Mouse (Mus musculus) limb, embryonic 14.5 days (tissue): ENCODE data around the gene Glod5. TPM values are rescaled to one million over a fixed set of nuclear protein-coding genes. Genes with fewer than 3 reads are reported as not detected.

Experiments used
- ATAC-seq: fragments of 200-750 bp; cut with Nextera tagmentation; 2 replicates; pipeline ENCODE4 v1.8.0; 2017; ENCODE audit warnings: low read depth, moderate number of reproducible peaks, moderate TSS enrichment; ENCODE audit not compliant: low FRiP score
- DNase-seq: peaks from one replicate; pipeline ENCODE4 v3.0.0-alpha.2; 2015; ENCODE audit warnings: low spot score
- H3K27ac ChIP-seq: fragments of 300-500 bp; sonication (generic); replicated peaks from 2 replicates; pipeline ENCODE4 v1.5.1; 2014; ENCODE audit warnings: low read depth, mild to moderate bottlenecking, low read length, moderate library complexity, mixed read lengths
- H3K27me3 ChIP-seq: fragments of 300-500 bp; sonication (generic); 2 replicates; pipeline ENCODE4 v1.6.1; 2014; ENCODE audit warnings: low read length, mixed read lengths; ENCODE audit not compliant: control insufficient read depth, insufficient read depth
- H3K36me3 ChIP-seq: fragments of 300-500 bp; sonication (generic); 2 replicates; pipeline ENCODE4 v1.6.1; 2014; ENCODE audit warnings: mild to moderate bottlenecking, low read length, moderate library complexity, mixed read lengths; ENCODE audit not compliant: control insufficient read depth, insufficient read depth
- H3K4me1 ChIP-seq: fragments of 300-500 bp; sonication (generic); 2 replicates; pipeline ENCODE4 v1.6.1; 2014; ENCODE audit warnings: antibody characterized with exemption, low read length, mixed read lengths; ENCODE audit not compliant: control insufficient read depth, insufficient read depth
- H3K4me2 ChIP-seq: fragments of 300-500 bp; sonication (generic); replicated peaks from 2 replicates; pipeline ENCODE4 v1.6.1; 2014; ENCODE audit warnings: low read depth, mild to moderate bottlenecking, low read length, moderate library complexity; ENCODE audit not compliant: severe bottlenecking
- H3K4me3 ChIP-seq: fragments of 300-500 bp; sonication (generic); replicated peaks from 2 replicates; pipeline ENCODE4 v1.5.1; 2014; ENCODE audit warnings: low read length
- H3K9ac ChIP-seq: fragments of 300-500 bp; sonication (generic); 2 replicates; pipeline ENCODE4 v1.6.1; 2014; ENCODE audit warnings: mild to moderate bottlenecking, low read depth, low read length, moderate library complexity; ENCODE audit not compliant: severe bottlenecking
- H3K9me3 ChIP-seq: fragments of 300-500 bp; sonication (generic); 2 replicates; pipeline ENCODE4 v1.6.1; 2016; ENCODE audit warnings: low read length; ENCODE audit not compliant: control insufficient read depth
- POLR2A ChIP-seq: fragments of 200-500 bp; IDR thresholded peaks from 2 replicates; pipeline ENCODE4 v1.8.0; 2012; ENCODE audit warnings: inconsistent platforms, mild to moderate bottlenecking, moderate library complexity, borderline replicate concordance; ENCODE audit not compliant: insufficient read depth, insufficient read length; ENCODE audit errors: extremely low read depth
- WGBS: fragments of 180-500 bp; shearing (Covaris S2); extraction: QIAGEN DNeasy Blood & Tissue Kit; methylation state at CpG from one replicate; pipeline ENCODE4 v1.1.7; 2014; 5-methylcytosine and 5-hydroxymethylcytosine counted together
- polyA plus RNA-seq, 2 experiments: library from polyadenylated mRNA; depleted of rRNA in 1 of 2; stranded (reverse) in 1 of 2; unstranded in 1 of 2; fragments of >200 nt; fragmentation: Nextera tagmentation in 1 of 2; extraction: Ambion mirVana in 1 of 2; gene quantifications; 2 replicates each; pipeline versions ENCODE4 v1.2.1 to v1.2.3; 2012 to 2014

Gene Glod5
- polyA plus RNA-seq, 2 experiments: 0.10 TPM; not detected in 1

GRCm38 (mm10) chrX:8008543-8008942, 9.7 kb downstream of the Glod5 start:
- TF ChIP-seq POLR2A: no peak
- WGBS: 53% methylated on average over 5 of the region's 5 CpGs
- Histone ChIP-seq H3K4me1 (no peaks in the 10 kb centered on the region), H3K4me2 (no peak overlapping the region), H3K36me3 (no peaks in the 10 kb centered on the region), H3K9ac (no peak overlapping the region), H3K27ac (no peak overlapping the region), H3K4me3 (no peak overlapping the region), H3K27me3 (no peaks in the 10 kb centered on the region), H3K9me3 (no peaks in the 10 kb centered on the region)
- no peak for ATAC-seq
- DNase-seq: no peak

GRCm38 (mm10) chrX:8002971-8003370, 15.3 kb downstream of the Glod5 start:
- 47% methylated on average over 4 of the region's 4 CpGs for WGBS
- no peak for TF ChIP-seq POLR2A
- H3K27ac ChIP-seq: no peak overlapping the region

GRCm38 (mm10) chrX:8002001-8002400, 16.3 kb downstream of the Glod5 start:
- Histone ChIP-seq H3K27me3 (no peaks in the 10 kb centered on the region), H3K9me3 (no peaks in the 10 kb centered on the region), H3K4me3 (no peak overlapping the region), H3K4me2 (no peak overlapping the region), H3K4me1 (no peaks in the 10 kb centered on the region), H3K9ac (no peak overlapping the region), H3K36me3 (no peaks in the 10 kb centered on the region), H3K27ac (no peak overlapping the region)
- 25% methylated on average over 5 of the region's 5 CpGs for WGBS
- no peak for TF ChIP-seq POLR2A
- DNase-seq: no peak
- ATAC-seq: no peak

More at GRCm38 (mm10) chrX:8002971-8003370, 15.3 kb downstream of the Glod5 start:
- Histone ChIP-seq H3K9ac (no peak overlapping the region), H3K9me3 (no peaks in the 10 kb centered on the region), H3K36me3 (no peaks in the 10 kb centered on the region), H3K27me3 (no peaks in the 10 kb centered on the region), H3K4me3 (no peak overlapping the region), H3K4me2 (no peak overlapping the region), H3K4me1 (no peaks in the 10 kb centered on the region)
- DNase-seq (no peak), ATAC-seq (no peak)

- TF ChIP-seq POLR2A: no peak
- no peak overlapping the region for H3K27ac ChIP-seq
- DNase-seq: no peak
- H3K9me3 ChIP-seq: no peaks in the 10 kb centered on the region
- no peak overlapping the region for H3K4me2 ChIP-seq
- H3K9ac ChIP-seq: no peak overlapping the region
- no peaks in the 10 kb centered on the region for H3K4me1 ChIP-seq
- H3K4me3 ChIP-seq: no peak overlapping the region
- H3K36me3 ChIP-seq: no peaks in the 10 kb centered on the region
- WGBS: 82% methylated on average over 3 of the region's 3 CpGs
- H3K27me3 ChIP-seq: no peaks in the 10 kb centered on the region
- ATAC-seq: no peak
Measured at GRCm38 (mm10) chrX:8000546-8001192, 17.6 kb downstream of the Glod5 start.

- WGBS: 71% methylated on average over 10 of the region's 10 CpGs
- no peak overlapping the region for H3K27ac ChIP-seq
- no peaks in the 10 kb centered on the region for H3K9me3 ChIP-seq
- no peaks in the 10 kb centered on the region for H3K27me3 ChIP-seq
- H3K36me3 ChIP-seq: no peaks in the 10 kb centered on the region
- DNase-seq (no peak), ATAC-seq (no peak)
- no peak overlapping the region for H3K4me3 ChIP-seq
- no peaks in the 10 kb centered on the region for H3K4me1 ChIP-seq
- H3K9ac ChIP-seq: no peak overlapping the region
- no peak overlapping the region for H3K4me2 ChIP-seq
- no peak for TF ChIP-seq POLR2A
Measured at GRCm38 (mm10) chrX:7993068-7993735, 25.1 kb downstream of the Glod5 start.
